Mouse (Mus musculus) layer of hippocampus, postnatal 36 days (tissue): Measurements from ENCODE around the gene Ikzf5. TPM values are rescaled to one million over a fixed set of nuclear protein-coding genes. Genes with fewer than 3 reads are reported as not detected.
A peak's percentile ranks its signal among the peaks of the same experiment; 100 is the strongest.
"Not testable (repeated sequence)": the region's sequence is repeated elsewhere in the genome, so short reads cannot be mapped to it uniquely, and the experiment has no call there.

ENCODE experiments used
- DNase-seq, 2 experiments: peaks; one replicate each; pipeline ENCODE4 v3.0.0; 2022
- total RNA-seq, 2 experiments: library from RNA; stranded (reverse); gene quantifications; 2 replicates each; pipeline ENCODE4 v1.2.3; 2021

Ikzf5 gene
- 10 to 100 TPM; 50.9 to 53.3 TPM for total RNA-seq

DNA sequence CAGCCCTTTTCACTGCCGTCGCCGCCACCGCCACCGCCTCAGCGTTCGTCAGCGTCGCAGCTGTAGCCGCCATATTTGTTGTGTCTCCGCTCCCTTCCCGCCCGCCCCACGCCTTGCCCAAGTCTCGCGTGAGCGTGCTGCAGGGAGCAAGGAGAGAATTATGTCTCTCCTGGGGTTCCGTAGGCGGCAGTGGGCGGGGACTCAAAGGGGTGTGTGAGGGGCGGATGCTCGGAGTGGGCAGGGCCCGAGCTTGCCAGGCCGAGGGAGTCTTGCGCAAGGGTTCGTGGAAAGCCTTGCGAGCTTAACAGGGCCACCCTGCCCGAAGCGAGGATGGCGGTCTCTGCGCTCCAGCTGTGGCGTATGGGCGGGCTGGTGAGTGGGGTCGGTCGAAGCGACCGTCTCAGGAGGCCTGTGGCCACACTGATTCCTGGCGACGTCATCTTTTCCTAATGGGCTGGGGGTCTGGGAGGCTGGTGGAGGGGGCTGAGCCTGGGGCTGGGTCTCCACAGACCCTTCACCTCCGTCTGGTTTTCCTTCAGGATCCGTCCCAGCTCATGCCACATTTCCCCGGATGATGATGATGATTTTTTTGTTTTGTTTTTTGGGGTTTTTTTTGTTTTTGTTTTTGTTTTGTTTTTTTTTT, at the start of gene Ikzf5, which contains the start of gene Acadsb:
Ikzf5 (minus strand) TSS at position 106 of the 643 bp plus-strand sequence.
Acadsb (plus strand) TSS at position 186 of the 643 bp plus-strand sequence.
- peak; percentile 99 to 100 for DNase-seq

DNA sequence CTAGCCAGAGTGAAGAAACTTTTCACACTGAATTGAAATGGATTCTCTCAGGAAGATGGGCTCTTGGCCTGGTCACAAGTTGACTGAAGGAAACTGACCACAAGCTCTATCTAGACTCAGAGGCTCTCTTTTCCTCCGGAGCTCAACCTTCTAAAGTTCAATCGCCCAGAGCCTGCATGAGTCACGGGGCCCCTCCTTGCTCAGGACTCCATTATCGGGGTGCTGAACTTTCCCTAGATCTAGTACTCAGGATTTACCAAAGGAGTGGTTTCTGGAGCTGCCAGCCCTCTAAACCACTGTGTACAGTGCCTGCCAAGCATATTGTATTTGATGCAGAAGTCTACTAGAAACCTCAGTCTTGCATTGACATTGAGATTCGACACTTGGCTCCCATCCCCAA, 46.4 kb upstream of the Ikzf5 start:
- no peak for DNase-seq

DNA sequence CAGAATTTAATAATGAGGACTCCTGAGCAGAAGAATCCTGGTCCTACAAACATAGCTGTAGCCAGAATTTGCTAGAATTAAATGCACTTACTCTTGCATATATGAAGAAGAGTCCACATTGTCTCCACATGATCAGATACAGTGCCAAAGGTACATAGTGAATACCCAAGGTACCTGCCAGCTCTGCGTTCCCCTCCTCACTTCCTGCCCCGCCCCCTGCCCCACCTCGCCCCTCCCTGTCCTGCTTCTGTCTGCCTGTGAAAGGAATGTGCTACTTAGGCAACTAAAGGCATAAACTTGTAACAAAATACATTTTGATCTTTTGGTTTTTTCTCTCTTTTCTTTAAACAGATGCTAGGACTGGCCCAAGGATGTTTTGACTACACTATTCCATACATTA, 26.7 kb upstream of the Ikzf5 start:
- DNase-seq: no peak

DNA sequence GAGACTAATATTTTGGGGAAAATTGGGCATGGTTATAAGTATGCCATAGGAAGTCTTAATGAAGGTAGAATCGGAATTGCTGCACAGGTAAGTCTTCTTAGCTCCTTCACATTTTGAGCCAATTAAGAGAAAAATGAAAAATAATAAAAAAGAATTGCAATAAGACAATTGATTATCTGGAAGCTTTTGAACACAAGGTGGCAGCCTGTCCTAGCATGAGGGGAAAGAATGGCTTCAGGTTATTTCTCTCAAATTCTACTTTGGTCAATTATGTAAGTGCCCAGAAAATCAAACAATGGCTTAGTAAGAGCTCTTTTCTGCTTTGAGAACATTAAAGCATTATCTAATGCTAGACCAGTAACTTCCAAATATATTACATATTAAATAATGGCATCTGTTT, 24.0 kb upstream of the Ikzf5 start:
- DNase-seq: no peak

DNA sequence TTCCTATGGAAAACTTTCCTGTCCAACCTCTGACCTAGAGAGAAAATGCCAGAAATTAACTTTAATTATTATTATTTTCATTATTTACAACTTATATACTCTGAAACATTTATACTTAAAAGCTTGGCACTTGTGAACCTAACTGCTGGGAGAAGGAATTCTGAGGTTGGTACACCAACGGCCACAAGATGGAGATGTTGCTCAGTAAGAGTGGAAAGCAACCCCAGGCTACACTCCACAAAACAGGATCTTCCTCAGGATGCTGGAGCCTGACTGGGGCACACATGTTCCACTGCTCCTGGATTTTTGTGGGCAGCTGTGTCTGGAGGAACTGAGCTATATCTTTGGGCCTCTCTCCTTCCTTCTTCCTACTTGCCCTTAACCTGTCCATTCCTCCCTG, 21.9 kb upstream of the Ikzf5 start:
- DNase-seq: peak in 1 of 2 experiments; percentile 44

DNA sequence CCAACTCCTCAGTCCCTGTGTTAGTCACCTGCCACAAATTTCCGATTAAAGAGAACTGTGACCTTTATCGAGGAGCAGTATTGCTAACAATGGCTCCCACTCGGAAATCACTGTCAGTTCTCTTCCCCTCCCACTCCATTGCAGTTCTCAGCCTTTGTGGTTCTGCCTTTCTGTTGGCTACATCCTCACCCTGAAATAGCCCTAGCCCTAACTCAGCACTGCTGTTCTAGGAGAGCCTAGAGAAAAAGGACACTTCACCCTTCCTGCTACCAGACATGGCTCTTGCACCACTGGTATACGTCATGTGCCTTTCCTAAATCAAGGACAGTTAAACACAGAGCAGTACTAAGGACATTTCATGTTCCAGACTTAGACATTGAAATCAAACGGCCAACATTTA, 17.0 kb upstream of the Ikzf5 start:
- DNase-seq: no peak

DNA sequence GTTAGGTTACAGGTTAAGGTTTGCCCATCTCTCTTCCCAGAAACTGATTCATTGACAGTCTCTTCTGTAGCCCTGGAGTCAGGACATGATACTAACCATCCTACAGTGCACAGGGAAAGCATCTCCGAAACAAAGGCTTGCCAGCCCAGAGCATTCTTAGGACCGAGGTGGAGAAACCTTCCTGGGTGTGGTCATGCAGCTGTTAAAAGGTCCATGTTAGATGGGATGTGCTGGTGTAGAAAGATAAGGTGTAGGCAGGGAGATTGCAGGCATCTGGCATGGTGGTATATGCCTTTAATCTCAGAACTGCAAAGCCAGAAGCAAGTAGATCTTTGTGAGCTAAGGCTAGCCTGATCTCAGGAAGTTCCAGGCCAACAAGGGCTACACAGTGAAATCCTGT, 14.6 kb upstream of the Ikzf5 start:
- no peak for DNase-seq

DNA sequence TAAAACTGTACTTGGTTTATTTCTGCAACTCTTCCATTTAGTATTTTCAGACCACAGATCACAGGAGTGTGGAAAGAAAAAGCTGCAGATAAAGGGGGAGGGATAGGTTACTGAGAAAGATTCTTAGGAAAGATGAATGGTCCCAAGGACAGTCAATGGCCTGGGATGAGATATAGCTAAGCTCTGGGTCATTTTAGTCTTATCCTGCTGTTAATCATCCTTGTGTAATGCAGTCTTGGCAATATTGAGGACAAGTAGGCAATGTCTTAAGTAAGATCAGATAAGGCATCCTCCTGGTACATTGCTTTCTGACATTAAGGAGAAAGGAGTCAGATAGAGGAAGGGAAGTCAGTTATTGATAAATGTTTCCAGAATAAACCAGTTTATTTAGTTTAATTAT, 7.3 kb upstream of the Ikzf5 start:
- no peak for DNase-seq

DNA sequence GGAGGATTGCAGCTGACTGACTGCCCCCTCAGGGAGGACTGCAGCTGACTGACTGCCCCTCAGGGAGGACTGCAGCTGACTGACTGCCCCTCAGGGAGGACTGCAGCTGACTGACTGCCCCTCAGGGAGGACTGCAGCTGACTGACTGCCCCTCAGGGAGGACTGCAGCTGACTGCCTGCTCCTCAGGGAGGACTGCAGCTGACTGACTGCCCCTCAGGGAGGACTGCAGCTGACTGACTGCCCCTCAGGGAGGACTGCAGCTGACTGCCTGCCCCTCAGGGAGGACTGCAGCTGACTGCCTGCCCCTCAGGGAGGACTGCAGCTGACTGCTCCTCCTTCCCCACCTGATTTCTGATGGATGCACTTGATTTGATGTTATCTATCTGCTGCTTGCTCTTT, 6.4 kb upstream of the Ikzf5 start:
- DNase-seq: not testable (repeated sequence)

DNA sequence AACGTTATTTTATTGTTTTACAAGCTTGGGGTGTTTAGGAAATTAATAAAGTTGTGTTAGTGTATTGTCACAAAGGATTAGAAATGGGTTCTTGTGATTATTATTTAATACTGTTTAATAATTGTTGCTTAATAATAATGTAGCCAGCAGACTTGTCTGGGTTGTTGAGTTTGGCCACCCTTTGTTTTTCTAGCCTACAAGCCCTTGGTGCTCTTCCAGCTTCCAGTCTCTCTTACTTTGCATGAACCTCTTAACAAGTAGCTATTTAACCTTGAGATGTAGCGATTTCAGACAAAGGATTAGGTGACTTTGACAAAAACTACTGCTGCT, 1.6 kb upstream of the Ikzf5 start:
- no peak for DNase-seq

DNA sequence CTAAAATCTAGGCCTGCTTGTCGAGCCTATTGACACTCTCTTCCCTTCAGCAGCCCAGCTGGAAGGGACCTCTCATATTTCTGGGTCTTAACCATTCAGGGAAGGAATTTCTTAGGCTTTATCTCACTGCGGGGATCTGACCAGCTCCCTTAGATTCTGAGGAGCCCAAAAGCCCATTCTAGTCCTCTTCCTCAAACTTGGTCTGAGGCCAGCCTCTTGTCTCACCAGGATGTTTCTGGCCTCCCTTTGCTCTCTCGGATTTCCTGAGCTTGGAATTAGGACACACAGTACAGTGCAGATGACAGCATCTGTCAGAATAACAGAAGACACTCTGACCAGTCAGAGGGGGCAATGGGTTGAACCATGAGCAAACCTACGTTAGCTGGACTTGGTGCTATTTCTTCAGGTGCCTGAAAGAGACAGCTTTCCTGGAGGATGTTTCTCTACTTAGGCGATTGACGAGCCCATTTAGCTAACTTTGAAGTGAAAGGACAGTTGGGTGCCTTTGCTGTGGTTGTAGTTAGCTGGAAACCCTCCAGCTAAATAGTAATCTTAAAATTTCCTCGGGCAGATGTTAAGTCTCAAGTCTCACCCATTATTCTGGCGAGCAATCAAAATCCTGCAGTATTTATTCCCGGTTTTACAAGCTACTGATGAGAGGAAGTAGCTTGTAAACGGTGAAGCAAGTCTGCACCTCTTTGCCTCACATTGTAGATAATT, 1.1 kb upstream of the Ikzf5 start:
- DNase-seq: no peak

DNA sequence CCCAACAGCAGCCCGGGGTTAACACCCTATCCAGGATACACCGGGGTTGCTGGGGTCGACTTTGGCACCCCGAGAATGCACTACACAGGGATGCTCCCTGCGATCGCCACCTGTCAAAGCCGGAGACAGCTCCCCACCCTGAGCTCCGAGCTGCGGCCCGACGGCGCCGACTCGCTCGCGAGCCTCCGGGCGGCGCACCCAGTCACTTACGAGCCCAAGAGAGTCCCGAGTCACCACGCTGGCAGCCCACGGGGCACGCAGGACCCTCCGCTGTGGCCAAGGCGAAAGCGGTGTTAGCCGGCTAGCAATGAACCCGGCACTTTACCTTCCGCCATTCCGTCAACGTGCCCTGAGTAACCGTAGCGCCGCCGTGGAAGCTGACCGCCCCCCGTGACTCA, 334 bp downstream of the Ikzf5 start:
- no peak for DNase-seq

DNA sequence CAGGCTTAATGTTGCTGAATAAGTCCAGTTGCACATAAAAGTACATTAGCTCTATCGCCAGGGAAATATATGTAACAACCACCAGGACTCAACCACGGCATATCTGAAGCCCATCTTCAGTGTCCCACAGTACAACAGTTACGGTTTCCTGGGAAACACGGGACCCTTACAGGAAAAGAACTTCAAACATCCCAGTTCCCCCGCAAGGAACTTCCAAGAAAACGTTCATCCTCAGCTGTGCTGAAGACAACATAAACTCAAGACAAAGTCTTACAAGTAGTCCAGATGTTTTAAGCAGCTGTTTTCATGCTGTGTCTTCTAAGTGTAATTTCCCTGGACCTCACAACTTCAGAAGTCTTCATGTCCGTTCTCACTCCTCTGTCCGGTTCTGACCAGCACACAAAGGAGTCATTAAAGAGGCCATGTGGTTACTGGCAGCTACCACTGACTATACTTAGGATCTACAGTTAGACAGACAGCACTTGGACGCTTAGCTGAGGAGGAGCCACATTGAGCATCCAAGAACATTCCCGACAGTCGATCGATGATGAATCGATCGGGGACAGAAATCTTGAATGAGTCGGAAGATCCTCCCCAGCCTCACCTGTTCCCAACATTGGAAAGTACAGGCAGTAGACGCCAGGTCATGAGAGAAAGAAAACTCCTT, 867 bp downstream of the Ikzf5 start:
- DNase-seq: peak in 1 of 2 experiments; percentile 19

DNA sequence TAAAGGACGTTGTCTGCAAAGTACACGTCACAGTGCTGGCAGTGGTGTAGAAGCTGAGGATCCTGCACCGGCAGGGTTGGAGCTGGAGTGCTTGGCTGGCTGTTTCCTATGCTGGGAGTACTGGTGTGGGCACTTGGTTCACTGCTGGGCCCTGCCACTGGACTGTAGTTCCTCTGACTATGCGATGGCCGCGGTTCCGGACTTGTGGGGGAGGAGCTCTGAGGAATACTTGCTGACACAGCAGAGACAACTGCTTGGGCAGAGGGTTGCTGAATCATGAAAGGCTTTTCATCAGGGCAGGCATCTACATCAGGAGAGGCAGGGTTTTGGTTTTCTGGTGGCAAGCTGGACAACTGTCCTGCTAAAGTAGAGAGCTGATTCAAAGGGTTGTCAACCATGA, 18.6 kb downstream of the Ikzf5 start:
- not testable (repeated sequence) for DNase-seq

DNA sequence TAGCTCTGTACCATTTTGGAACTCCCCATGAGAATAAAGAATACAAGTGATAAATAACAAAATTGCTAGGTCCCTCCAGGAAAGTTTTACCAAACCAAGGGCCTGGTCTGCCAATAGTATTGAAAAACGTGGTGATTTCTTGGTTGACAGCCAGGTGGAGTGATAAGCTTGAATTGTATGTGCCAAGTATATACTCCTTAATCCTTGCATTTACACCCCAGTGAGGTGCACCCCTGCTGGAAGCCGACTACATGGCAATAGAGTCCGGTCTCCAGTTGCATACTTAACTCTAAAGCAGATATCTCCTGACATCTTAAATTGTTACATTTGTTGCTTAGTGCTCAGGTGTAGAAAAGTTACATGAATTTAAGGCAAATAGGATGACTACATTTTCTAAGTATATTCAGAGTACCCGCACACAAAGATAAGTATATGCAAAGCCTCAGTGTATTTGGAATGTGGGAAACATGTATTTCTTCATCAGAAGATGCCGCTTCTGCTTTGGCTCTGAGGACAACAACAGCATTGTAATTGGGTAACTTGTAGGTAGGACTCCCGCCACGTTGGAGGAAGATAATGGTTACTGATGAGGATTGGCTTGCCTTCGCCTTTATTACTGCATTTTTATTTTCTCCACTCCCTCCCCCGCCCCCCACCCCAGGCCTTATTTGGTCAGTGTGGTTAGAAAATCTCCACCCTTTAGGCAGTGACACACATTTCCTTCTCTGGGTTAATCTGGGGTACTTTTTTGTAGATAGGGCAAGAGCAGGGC, 38.3 kb downstream of the Ikzf5 start:
- DNase-seq: no peak

DNA sequence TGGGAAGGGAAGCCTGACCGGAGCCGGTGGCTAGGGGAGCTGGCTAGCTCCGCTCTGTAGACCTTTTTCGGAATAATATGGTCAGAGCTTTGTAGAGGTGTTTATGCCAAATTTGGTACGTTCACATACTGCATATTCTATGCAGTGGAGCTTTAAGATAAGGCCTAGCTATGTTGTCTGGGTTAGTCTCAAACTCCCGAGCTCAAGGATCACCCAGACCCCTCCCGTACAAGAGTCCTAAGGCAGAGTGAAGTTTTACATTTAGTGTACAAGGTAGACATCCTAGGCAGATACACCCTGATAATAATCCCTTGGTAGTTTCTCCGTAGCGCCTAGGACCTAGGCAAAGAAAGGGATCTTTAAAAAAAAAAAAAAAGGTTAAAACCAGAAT, 38.9 kb downstream of the Ikzf5 start:
- DNase-seq: no peak

DNA sequence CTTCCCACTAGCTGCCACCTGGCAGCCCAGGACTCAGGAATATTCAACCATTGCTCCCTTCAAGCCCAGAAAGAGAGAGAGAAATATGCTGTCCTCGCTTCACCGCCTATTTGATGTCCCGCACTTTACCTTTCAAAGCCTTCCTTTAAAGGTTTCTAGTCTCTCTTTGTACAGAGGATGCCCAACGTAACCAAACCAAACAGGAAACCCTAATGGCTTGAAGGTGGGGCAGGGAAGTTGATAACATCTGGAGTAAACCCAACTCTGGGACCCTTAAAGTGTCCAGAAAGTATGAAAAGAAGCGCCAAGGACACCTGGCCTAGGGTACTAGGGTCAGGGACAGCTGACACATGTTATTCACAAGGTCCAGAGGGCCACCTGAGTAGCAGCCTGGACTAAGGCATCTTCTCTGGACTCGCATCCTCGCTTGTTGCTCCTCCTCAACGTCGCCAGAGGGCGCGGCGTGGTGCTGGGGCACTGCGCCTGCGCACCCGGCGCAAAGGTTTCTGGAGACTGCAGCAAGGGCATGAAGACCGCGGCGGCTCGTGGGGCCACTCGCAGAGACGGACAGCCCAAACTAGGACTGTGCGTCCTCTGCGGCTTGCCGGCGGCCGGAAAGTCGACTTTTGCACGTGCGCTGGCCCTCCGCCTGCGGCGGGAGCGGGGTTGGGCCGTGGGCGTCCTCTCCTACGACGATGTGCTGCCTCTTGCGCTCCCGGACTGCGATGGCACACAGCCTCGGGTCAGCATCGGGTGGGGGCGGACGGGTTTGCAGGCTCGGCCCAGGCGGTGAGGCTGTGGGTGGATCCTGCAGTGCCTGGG, 39.5 kb downstream of the Ikzf5 start, which contains the start of gene Pstk:
Pstk (plus strand) TSS at position 494 of the 822 bp plus-strand sequence.
- DNase-seq: peak; percentile 88 to 90

DNA sequence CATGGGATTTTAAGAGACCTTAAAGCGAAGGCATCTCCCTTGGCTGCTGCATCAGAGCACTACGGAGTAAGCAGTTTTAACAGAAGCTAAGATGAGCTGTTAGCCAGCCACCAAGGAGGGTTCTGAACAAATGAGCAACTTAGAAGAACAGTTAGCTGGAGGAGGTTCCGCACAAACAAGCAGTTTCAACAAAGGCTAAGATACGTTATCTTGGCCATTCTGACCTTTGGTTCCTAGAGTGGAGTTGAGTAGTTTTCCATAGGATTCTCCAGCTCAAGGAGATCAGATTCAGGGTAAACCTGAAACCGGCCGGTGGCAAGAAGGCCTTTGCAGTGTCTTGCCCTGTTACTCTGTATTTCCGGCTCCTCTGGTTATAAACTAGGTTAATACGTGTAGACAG, 46.2 kb downstream of the Ikzf5 start:
- no peak for DNase-seq

DNA sequence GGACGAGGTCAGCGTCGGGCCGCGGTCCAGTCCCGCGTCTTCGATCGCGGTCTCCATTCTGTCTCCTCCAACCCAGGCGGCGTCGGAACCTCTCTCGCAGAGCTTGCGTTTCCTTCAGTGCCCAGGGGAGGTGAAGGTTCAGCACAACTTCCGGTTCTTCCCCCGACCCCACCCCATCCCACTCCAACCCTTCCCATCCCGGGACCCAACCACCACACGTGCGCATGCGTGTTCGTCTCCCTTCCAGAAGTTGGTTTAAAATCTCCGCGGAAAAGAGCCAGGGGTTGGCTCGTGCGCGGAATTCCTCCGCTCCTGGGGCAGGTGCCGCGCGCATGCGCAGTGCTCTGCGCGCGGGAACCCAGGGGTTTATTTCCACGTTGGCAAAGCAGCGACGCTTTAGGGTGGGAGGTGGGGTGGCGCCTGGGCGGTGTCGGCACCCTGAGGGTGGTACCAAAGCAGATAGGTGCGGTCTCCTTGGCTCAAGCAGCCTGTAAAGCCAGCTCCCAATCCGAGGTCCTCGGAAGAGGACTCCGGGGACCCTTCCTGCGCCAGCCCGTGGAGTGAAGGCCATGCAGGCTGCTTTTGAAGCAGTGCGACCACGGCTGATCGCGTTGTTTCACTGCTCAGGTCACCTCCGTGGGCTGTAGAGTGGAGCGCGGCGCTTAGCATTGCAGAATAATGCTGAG, 47.6 kb downstream of the Ikzf5 start, which contains the start of gene 2310057M21Rik:
2310057M21Rik (minus strand) TSS at position 145 of the 686 bp plus-strand sequence.
- peak; percentile 91 to 92 for DNase-seq

DNA sequence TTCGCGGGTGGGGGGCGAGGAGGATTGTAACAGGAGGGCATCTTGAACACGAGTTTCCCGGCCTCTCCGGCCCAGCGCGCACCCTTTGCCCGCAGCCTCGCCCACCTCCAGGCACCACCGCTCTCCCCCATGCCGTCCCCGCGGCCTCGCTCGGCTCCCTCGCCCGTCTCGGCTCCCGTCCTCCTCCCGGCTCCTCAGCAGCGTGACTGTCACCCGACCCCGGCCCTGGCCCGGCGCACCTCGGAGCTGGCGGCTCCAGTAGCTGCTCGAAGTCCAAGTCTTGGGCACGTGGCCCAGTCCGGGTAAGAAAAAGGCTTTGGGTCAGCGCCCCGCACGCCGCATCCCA, 48.1 kb downstream of the Ikzf5 start:
- DNase-seq: no peak

DNA sequence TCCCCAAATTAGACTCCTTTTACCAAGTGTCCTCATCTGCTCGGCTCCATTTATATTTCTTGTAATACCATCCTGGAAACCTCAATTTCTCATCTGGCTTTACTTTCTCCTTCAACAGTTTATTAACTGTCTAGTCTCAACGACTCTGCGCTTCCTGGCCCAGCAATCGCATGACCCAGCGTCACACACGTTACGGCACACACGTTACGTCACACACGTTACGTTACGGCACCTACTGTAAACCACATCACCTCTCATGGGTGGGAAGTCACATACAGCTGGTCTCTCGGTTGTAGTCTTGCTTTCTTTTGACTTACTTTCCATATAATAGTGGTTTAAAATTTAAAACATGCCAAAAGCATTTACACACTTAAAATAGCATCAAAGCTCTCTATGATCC, 54.2 kb downstream of the Ikzf5 start:
- no peak for DNase-seq
